Mouse (Mus musculus): ENCODE results near the gene Zdhhc9. TPM values are rescaled to one million over a fixed set of nuclear protein-coding genes. Genes with fewer than 3 reads are reported as not detected.

Zdhhc9 gene
- total and polyA plus RNA-seq, 3 experiments, result 3.5 to 13.9 (median 4.5) TPM

- TF ChIP-seq RAD21 (IDR thresholded peaks at IDR 0.05; ENCODE audit: low read depth, low read length), result no peak
- TF ChIP-seq USF1 (IDR thresholded peaks at IDR 0.05; ENCODE audit: low read depth, low read length), result peak; percentile 87
- TF ChIP-seq CHD1 (IDR thresholded peaks at IDR 0.05; ENCODE audit: low read depth, low read length), result no peak
- TF ChIP-seq MAFK (IDR thresholded peaks at IDR 0.05; ENCODE audit: insufficient replicate concordance, low read length), result no peak
- TF ChIP-seq MAZ (IDR thresholded peaks at IDR 0.05; ENCODE audit: low read depth, low read length), result no peak
- no peak for TF ChIP-seq PAX5 (IDR thresholded peaks at IDR 0.05; ENCODE audit: low read length)
Measured at GRCm38 (mm10) chrX:48146262-48146661, 62.4 kb downstream of the Zdhhc9 start, which contains the start of gene Sash3 (continued).

GRCm38 (mm10) chrX:48143415-48144335 is 65.0 kb downstream of the Zdhhc9 start:
- peaks cover 18 to 42% of the 10 kb centered on the region in 2 experiments for H3K4me1 ChIP-seq (ENCODE audit: control insufficient read depth in 1 of 2, insufficient read depth in 2 of 2)
- H3K4me2 ChIP-seq (ENCODE audit: insufficient read depth, low read depth, poor library complexity, severe bottlenecking), result peak overlapping the region; percentile 39; the same call in 1 of the 2 replicates
- in situ Hi-C loops (cut with MboI; ENCODE audit: low pct_ligation_motif_present, low pct_unique_long_range_greater_than_20kb, low sequenced_read_pairs), result no loop called here
- peaks cover under 1 to 2% of the 10 kb centered on the region in 2 experiments for H3K36me3 ChIP-seq (replicated peaks in 1 of 2; ENCODE audit: control insufficient read depth in 1 of 2, insufficient read depth in 1 of 2, low read length in 1 of 2)
- peaks cover 14% of the 10 kb centered on the region for H3K79me2 ChIP-seq (replicated peaks; ENCODE audit: control insufficient read depth, extremely low read depth, insufficient read depth, poor library complexity, severe bottlenecking)
- DNase-seq (ENCODE audit: extremely low read depth), result peak; percentile 64
- no peaks in the 10 kb centered on the region for H3K27me3 ChIP-seq (replicated peaks)
- H3K9me3 ChIP-seq (replicated peaks; ENCODE audit: low read length), result no peaks in the 10 kb centered on the region
- dilution Hi-C loops (cut with MboI; ENCODE audit: extremely low pct_ligation_motif_present, extremely low pct_unique_long_range_greater_than_20kb, low sequenced_read_pairs), result no loop called here
- H3K27ac ChIP-seq (ENCODE audit: insufficient read depth, low read depth), result peak overlapping the region; percentile 99
- peak overlapping the region; percentile 20 to 45 (median 35) for H3K4me3 ChIP-seq (replicated peaks in 1 of 3; ENCODE audit: low read depth in 2 of 3, low read length in 2 of 3, poor library complexity in 1 of 3)
- peak overlapping the region; percentile 78 for H3K9ac ChIP-seq (ENCODE audit: insufficient read depth, low read depth)
- TF ChIP-seq KAT2A (IDR thresholded peaks at IDR 0.05; ENCODE audit: insufficient replicate concordance, low read length), result no peak
- TF ChIP-seq USF1 (IDR thresholded peaks at IDR 0.05; ENCODE audit: low read depth, low read length), result no peak
- TF ChIP-seq RCOR1 (conservative IDR thresholded peaks at IDR 0.05; ENCODE audit: low read depth, low read length), result no peak
- TF ChIP-seq NELFE (IDR thresholded peaks at IDR 0.05; ENCODE audit: low read depth, low read length), result 0 out of 2 replicates have a peak, but pooled peaks have one; percentile 23
- no peak for TF ChIP-seq JUN (IDR thresholded peaks at IDR 0.05; ENCODE audit: insufficient read depth, low read depth, low read length)
- TF ChIP-seq USF2 (conservative IDR thresholded peaks at IDR 0.05; ENCODE audit: low read depth, low read length), result no peak
- TF ChIP-seq ETS1 (conservative IDR thresholded peaks at IDR 0.05; ENCODE audit: low read depth, low read length), result peak; percentile 59
- TF ChIP-seq IRF4 (IDR thresholded peaks at IDR 0.05; ENCODE audit: low read depth, low read length), result peak; percentile 69; the same call in 1 of the 2 replicates
- no peak for TF ChIP-seq GABPA (IDR thresholded peaks at IDR 0.05; ENCODE audit: insufficient replicate concordance, low read depth, low read length)
- TF ChIP-seq MYC (IDR thresholded peaks at IDR 0.05; ENCODE audit: low read depth, low read length), result no peak
- no peak for TF ChIP-seq CTCF (conservative IDR thresholded peaks at IDR 0.05 in 1 of 2, IDR thresholded peaks at IDR 0.05 in 1 of 2; ENCODE audit: low read depth in 2 of 2, low read length in 2 of 2)
- peak; percentile 48 for TF ChIP-seq POLR2A (IDR thresholded peaks at IDR 0.05; ENCODE audit: low read depth, low read length)
- TF ChIP-seq UBTF (IDR thresholded peaks at IDR 0.05; ENCODE audit: low read depth, low read length), result no peak
- no peak for TF ChIP-seq JUND (conservative IDR thresholded peaks at IDR 0.05; ENCODE audit: low read depth, low read length)
- TF ChIP-seq BHLHE40 (IDR thresholded peaks at IDR 0.05; ENCODE audit: low read depth, low read length), result peak; percentile 69
- no peak for TF ChIP-seq MAFK (IDR thresholded peaks at IDR 0.05; ENCODE audit: insufficient replicate concordance, low read length)
- no peak for TF ChIP-seq ZKSCAN1 (IDR thresholded peaks at IDR 0.05; ENCODE audit: borderline replicate concordance, low read depth, low read length)
- no peak for TF ChIP-seq MAX (IDR thresholded peaks at IDR 0.05; ENCODE audit: low read length)
- 0 out of 2 replicates have a peak, but pooled peaks have one; percentile 27 for TF ChIP-seq ZMIZ1 (IDR thresholded peaks at IDR 0.05; ENCODE audit: low read depth, low read length)
- no peak for TF ChIP-seq SIN3A (IDR thresholded peaks at IDR 0.05; ENCODE audit: low read length)
- no peak for TF ChIP-seq MAZ (IDR thresholded peaks at IDR 0.05; ENCODE audit: low read depth, low read length)
- TF ChIP-seq HCFC1 (IDR thresholded peaks at IDR 0.05; ENCODE audit: low read depth, low read length), result 0 out of 2 replicates have a peak, but pooled peaks have one; percentile 15
- TF ChIP-seq MEF2A (IDR thresholded peaks at IDR 0.05; ENCODE audit: borderline replicate concordance, low read depth, low read length), result 0 out of 2 replicates have a peak, but pooled peaks have one; percentile 50
- no peak for TF ChIP-seq ZC3H11A (IDR thresholded peaks at IDR 0.05; ENCODE audit: low read depth, low read length)
- TF ChIP-seq E2F4 (IDR thresholded peaks at IDR 0.05; ENCODE audit: insufficient replicate concordance, low read depth, low read length), result no peak
- TF ChIP-seq POLR2AphosphoS2 (IDR thresholded peaks at IDR 0.05; ENCODE audit: low read depth, low read length), result no peak
- TF ChIP-seq TCF12 (IDR thresholded peaks at IDR 0.05; ENCODE audit: low read depth, low read length), result peak; percentile 67; the same call in 1 of the 2 replicates
- TF ChIP-seq CHD1 (IDR thresholded peaks at IDR 0.05; ENCODE audit: low read depth, low read length), result no peak
- no peak for TF ChIP-seq MXI1 (IDR thresholded peaks at IDR 0.05; ENCODE audit: low read depth, low read length)
- no peak for TF ChIP-seq ZNF384 (IDR thresholded peaks at IDR 0.05; ENCODE audit: low read depth, low read length)
- peak; percentile 79 for TF ChIP-seq ELF1 (IDR thresholded peaks at IDR 0.05; ENCODE audit: low read depth, low read length)
- no peak; the same call in 1 of the 2 replicates for TF ChIP-seq RAD21 (IDR thresholded peaks at IDR 0.05; ENCODE audit: low read depth, low read length)
- TF ChIP-seq SMC3 (IDR thresholded peaks at IDR 0.05; ENCODE audit: low read depth, low read length), result no peak

Measured in CH12.LX (cell line).